Mouse (Mus musculus): ENCODE results near the gene Mgll.

DNA sequence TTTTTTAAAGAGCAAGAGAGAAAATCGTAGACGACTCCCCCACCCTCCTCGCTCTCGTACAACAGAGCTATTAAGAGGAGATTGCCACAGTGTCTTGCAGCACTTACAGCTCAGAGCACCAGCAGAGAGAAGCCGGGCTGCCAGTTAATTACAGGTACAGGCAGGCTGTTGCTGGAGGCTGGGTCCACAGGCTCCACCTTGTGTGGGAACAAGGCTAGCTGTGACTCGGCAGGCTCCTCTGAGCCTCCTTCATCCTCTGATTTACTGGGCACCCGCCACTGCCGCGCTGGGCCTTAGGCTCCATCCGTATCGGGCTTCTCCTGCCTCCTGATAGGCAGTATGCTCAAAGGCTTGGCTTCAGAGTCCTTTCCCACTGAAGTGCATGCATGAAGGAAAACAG is 64.0 kb downstream of the Mgll start:
- TF ChIP-seq CTCF (IDR thresholded peaks at IDR 0.05; ENCODE audit: low read depth, low read length) (no peak), POLR2A (IDR thresholded peaks at IDR 0.05; ENCODE audit: extremely low read depth, insufficient read depth, low read length) (no peak)
